Mouse (Mus musculus) B cell, adult 2 months (primary cell): ENCODE data around the gene Fis1.
A peak's percentile ranks its signal among the peaks of the same experiment; 100 is the strongest.

Experiments
- DNase-seq, 2 experiments: peaks; one replicate each; pipeline ENCODE4 v3.0.0; 2022

The Fis1 gene

DNA sequence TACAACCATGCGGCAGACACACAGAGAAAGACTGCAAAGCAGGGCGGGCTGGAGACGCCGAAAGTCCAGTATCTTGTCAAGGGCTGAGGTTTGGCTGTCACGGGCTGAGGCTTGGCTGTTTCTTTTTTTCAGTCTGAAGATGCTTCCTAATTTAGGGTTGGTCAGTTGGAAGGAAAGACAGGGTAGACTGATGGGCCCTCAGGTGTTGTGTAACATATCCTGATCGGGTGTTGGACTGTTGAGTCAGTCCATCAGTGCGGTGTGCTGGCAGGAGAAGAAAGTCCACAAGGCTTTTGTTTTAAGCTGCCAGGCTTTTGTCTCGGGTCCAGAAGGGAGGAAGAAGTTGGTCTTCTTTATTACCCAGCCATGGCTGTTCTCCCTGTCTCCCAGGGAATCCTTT lies 20.6 kb downstream of the Fis1 start:
- no peak for DNase-seq

- DNase-seq = no peak
Measured at GRCm38 (mm10) chr5:136977769-136978168, 24.7 kb downstream of the Fis1 start.

DNA sequence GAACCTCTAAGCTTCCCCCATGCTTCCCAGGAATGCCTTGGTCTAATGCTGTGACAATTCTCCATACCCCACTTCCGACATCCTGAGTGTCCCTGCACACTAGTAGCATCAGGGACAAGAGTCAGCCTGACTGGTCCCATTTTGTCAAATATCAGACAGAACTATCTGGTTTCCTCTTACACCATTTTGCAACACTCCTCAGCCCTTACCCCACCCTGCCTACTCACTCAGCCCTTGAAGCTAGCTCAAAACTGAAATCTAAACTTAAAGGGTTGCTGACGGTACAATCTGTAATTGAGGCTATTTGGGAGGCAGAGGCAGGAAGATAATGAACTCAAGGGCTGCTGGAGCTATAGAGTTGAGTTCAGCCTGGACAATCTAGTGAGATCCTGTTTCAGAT lies 26.7 kb downstream of the Fis1 start:
- no peak for DNase-seq

GRCm38 (mm10) chr5:136980974-136981373 lies 27.9 kb downstream of the Fis1 start:
- DNase-seq = no peak

- peak; percentile 75 for DNase-seq
Measured at GRCm38 (mm10) chr5:136982338-136982930, 29.4 kb downstream of the Fis1 start.

DNA sequence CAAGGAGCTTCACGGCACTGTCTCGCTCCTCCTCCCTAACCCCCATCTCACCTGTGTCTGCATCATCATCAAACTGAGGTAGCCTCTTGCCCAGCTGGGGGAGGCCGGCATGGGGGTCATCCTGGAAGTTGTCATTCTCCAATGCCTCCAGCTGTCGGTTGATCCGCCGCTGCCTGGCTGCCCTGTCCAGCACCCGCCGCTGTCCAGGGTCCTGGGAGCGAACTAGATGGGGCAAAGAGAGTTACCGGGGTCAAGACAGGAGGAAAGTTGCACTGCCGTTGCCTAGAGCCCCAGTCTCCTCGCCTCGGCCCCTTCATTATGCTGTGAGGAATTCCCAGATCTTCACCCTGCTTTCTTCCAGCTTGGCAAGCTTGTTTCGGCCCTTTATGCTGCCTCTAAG lies 31.8 kb downstream of the Fis1 start:
- no peak for DNase-seq

DNA sequence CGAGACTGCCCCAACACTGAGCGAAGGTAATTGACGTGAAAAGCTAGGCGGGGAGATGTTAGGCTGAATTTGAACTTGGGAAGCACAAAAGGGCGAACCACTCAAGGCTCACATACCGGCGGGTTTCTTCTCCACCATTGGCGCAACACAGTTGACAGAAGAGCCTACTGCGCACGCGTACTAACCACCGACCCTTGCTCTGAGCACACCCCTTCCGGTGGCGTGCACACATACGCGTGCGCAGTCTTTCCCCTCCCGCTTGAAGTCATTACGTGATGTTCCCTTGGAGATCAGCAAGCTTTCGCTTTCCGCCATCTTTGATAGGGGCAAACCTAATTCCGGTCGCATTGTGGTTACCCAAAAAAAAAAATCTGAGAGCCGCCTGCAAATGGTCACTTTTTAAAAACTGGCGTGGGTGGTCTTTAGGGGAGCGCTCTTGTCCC lies 33.6 kb downstream of the Fis1 start, which contains the start of gene Plod3:
Gene Plod3, plus strand, starts transcription at position 325 of the 443 bp plus-strand sequence.
- peak; percentile 94 for DNase-seq

DNA sequence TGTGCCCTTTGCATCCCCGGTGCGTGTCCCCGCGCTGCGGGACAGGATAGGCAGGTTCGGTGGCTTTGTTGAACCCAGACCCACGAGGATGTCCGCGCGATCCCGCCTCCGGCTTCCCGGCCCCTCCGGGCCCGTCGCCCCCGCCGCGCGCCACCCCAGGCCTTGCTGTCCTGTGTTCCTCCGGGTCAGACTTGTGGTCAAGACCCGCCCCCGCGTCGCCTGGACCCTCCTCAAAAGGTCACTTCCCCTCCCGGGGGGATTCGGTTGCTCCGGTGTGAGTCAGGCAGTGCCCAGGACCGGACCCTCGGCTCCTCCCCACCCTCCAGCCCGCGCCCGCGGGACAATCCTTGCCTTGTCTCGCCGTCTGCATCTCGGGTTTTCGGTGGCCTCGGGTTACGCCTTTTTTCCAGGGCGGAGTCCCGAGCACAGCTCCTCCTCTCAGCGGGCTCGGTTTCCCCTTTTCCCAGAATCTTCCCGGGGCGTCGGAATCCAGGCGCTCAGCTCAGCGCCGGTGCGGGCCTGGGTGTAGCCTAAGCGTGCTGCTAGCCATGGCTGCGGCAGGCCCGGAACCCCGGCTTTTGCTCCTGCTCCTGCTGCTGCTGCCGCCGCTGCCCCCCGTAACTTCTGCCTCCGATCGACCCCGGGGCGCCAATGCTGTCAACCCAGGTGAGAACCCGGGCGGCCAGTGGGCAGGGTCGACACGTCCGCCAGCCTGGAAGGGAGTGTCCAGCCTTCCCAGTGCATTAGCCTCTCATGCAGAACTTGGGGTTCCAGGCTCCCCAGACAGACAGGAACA lies 34.3 kb downstream of the Fis1 start:
- peak; percentile 39 to 48 for DNase-seq

DNA sequence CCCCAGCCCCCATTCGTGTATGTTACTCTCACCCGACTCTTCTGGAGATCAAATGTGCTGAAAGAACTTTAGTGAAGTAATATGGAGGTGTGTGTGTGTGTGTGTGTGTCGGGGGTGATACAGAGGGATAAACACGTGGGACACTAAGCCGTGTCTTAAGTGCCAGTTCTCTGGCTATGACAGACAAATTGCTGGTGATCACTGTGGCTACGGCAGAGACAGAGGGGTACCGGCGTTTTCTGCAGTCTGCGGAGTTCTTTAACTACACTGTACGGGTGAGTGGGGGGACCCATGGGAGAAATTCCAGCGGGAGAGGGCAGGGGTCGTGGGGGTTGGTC lies 34.8 kb downstream of the Fis1 start, which contains the start of gene Znhit1:
Gene Znhit1, minus strand, starts transcription at position 88 of the 338 bp plus-strand sequence.
- no peak for DNase-seq

- DNase-seq = no peak
Measured at GRCm38 (mm10) chr5:136988420-136988819, 35.3 kb downstream of the Fis1 start.

GRCm38 (mm10) chr5:136989801-136990200 lies 36.7 kb downstream of the Fis1 start:
- no peak for DNase-seq

- DNase-seq = no peak
Measured at GRCm38 (mm10) chr5:136999449-136999848, 46.4 kb downstream of the Fis1 start.

DNA sequence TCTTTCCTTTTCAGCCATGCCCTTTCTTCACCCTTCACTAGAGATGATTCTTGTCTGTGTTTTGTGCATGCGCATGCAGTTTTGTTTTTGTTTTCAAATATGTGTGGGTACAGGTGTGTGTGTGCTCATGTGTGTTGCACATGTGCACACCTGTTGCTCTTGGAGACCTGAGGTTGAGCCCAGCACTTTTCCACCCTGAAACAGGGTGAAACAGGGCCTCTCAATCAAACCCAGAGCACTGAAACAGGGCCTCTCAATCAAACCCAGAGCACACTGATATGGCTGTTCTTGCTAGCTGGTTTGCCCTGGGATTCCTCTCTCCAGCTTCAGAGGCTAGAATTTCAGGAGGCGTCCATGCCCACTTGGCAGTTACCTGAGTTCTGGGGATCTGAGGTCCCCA lies 47.5 kb downstream of the Fis1 start:
- no peak for DNase-seq

DNA sequence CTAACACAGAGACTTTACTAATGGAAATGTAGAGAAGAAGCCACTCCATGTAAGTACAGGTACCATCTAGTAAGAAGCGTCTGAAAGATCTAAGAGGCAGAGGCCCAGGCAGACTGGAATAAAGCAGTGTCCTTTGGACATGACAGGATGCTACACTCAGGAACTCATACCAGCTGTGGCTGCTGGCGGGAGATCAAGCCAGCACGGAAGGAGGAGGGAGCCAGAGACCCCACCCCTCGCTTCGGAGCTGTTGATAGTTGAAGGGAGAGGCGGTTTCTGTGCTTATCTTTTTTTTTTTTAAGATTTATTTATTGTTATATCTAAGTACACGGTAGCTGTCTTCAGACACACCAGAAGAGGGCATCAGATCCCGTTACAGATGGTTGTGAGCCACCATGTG lies 54.2 kb downstream of the Fis1 start:
- DNase-seq = no peak

GRCm38 (mm10) chr5:137009988-137010387 lies 56.9 kb downstream of the Fis1 start:
- peak; percentile 48 to 58 for DNase-seq

DNA sequence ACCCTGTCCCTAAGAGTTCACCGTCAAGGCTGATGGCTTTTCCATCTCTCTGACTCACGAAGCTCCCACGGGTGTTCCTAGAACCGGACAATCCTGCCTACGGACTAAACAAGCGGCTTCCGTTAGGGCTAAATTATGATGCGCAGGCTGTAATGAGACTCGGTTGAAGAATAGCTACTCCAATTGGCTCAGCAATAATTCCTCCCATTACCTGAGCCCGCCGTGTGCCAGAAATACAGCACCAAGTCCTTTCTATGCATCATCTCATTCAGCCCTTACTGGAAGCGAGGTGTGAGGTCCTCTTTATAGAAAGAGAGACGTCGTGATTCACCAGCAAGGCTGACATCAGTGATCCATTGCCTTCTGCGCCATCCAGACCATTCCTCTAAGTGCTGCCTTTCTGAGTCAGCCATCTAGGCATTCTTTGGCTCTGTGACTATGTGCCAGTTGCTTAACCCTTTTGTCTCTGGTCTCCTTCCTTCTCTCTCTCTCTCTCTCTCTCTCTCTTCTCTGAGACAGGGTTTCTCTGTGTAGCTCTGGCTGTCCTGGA lies 59.4 kb downstream of the Fis1 start:
- no peak for DNase-seq
